Mouse (Mus musculus) frontal cortex, postnatal 10 days (tissue): ENCODE measurements around the gene Eif5b.
"Not testable (repeated sequence)": the region's sequence is repeated elsewhere in the genome, so short reads cannot be mapped to it uniquely, and the experiment has no call there.

Source experiments
- DNase-seq, 2 experiments: peaks; one replicate each; pipeline ENCODE4 v3.0.0; 2022; ENCODE audit warnings: low spot score in 2 of 2, mixed read lengths in 1 of 2

The Eif5b gene

DNA sequence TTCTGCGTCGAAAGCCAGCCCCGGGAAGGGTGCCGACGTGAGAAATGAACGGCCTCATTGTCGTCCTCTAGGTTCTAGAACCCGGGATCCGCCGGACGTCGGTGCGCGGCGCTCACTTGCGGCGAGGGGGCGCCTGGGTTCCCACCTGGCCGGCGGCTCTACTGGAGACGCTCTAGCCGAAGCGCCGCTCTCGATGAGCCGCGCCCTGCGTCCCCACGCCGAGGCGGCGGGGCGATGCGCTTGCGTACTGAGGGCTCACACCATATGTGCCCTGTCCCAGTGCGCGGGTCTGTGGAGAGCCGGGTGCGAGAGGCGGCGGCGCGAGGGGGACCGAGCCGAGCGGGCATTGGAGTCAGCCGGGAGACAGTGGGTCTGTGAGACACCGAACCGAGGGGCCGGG, at the start of gene Eif5b, which contains the start of gene Txndc9:
Gene Eif5b (plus strand): TSS at position 144 of the 400 bp plus-strand sequence.
Gene Txndc9 (minus strand): TSS at position 27 of the 400 bp plus-strand sequence.
- peak; percentile 93 to 95 for DNase-seq

DNA sequence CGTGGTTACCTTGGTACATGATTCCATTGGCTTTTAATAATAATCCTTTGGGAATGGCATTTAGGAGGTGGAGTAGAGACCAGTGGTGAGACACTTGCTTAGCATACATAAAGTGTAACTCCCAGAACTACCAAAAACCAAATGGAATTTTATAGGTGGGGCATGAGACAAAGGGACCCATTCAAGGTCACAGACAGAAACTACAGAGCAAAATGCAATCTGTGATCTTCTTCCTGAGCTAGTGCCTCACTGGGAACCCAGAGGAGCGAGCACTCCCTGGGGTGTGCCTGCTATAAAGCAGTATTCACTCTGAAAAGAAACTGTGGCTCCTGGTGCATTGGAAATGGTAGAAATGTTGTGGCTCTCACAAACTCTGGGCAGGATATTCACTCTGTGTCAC, 48.9 kb upstream of the Eif5b start:
- DNase-seq: no peak

DNA sequence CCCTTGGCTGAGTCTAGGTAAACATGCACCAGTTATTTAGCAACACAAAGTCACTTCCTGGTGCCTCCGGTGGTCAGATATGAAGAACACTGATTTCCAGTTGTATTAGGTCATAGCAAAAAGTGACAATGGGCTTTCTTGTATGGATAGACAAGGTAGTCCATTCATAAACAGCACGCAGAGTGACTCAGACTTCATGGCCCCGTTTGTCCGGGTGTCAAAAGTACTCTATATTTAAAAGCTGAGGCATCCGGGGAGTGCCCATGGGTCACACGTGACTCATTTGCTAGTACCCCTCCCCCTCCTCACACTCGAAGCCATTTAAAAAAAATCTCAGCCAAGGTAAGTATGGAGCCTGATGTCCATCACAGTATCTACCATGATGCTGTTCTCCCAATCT, 43.0 kb upstream of the Eif5b start:
- DNase-seq: no peak

DNA sequence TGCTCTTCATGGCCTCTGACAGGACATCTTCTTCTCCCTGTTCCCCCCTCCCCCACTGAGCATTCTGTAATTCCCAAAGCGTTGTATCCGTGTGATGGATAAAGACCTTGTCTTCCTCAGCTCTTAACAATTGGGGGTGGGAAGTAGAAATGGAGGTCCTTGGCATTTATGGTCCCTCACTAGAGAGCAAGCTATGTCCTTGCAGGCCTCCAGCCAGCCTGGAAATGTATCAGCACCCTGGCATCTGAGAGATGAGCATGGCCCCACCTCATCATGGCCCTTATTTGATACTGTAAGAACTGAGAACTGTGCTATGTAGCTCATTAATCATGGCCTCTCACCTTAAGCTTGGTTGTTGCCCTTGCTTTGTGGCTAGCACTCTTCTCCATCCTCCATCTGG, 42.6 kb upstream of the Eif5b start:
- DNase-seq: no peak

DNA sequence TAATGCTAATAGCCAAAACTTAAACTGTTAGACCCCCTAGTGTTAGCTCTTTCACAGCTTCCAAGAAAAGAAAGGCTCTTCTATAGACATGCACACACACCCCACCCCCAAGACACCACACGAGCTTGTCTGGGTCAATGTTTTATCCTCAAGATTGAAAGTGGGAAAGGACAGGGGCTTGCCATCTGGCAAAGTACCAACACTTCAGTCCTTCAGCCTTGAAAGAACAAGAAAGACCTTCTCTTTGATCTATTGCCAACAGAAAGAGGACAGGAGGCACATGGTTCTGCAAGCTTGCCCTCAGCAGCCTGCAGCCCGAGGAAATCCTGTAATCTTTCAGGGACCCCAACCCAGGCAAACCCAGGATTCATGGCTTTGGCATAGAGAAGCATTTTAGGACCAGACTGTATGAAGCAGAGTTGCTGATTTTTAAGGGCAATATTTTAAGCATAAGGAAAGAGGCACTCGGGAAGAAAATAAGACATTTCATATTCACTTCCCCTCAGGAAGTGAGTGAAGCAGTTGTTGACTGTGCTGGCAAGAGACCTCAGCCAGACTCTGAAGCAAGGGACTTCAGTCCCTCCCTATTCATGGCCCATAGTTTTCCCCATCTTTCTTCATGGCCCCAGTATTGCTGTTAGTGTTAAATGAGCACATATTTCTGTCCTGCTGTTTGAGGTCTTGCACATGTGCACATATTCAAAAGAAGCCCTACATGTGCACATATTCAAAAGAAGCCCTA, 40.9 kb upstream of the Eif5b start:
- DNase-seq: peak; percentile 22 to 55

DNA sequence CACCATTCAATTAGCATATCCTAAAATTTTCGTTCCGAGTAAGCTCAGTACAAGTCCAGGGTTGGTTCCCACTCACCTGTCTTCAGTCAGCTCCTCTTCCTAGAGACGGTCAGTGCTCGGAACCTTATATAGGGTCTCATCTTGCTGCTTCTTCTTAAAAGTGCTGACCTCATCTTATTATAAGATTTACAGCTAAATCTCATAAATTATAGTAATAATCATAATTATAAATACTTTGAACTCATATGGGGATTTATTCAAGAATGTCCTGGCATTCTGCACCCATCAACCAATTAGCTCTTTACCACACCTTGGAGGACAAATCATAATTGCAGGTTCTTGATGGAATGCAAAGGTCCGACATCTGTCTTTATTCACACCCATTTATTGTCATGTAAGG, 40.2 kb upstream of the Eif5b start, which contains the start of gene Lyg1:
Gene Lyg1 (minus strand): TSS at position 101 of the 400 bp plus-strand sequence.
- no peak for DNase-seq

DNA sequence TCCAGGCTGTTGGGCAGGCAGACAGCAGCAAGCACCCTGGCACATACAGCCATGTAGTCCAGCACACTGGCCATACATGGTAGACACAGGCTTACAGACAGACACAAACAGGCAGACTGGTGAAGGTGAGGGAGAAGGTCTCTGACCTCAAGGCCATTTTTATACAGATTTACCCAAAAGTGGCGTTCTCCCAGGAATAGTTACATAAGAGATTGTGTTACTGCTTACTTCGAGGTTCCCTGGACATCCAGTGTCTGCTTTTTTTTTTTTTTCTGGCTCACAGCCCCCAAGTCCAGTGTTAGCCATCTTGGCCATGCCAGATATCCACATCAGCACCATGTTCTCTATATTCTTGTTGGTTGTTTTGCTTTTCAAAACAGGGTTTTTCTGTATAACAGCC, 39.3 kb upstream of the Eif5b start:
- no peak for DNase-seq

DNA sequence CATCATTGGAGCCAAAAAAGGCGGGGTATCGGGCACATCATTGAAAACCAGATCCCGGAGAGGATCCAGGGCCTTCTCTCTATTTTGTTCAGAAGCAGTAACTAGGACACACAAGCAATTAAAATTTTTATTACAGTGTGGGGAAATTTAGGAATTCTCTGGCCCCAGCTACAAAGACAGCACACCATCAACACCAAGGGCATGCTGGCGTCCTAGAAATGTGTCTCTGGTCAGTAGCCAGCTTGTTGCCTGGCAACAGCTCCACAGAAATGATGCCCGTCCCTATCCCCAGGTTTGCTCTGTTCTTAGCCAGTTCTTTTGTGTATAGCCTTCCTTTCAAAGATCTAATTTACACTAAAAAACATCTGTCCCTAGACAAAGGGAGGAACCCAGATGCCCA, 38.3 kb upstream of the Eif5b start:
- peak; percentile 21 to 30 for DNase-seq

DNA sequence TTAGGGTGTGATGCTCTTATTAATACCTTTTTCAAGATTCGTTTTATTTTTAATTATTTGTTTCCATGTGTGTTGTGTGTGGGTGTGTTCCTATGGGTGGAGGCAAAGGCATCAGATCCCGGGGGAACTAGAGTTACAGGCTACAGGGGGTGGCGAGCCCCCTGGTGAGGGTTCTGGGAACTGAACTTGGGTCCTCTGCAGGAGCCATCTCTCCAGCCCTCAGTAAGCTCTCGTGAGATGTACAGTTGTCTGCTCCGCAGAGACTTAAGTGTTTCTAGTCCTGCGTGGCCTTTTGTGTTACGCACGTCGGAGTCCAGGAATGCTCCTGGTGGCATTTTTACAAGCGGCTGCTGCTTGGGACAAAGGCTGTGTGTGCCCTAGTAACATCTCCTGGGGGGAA, 32.2 kb upstream of the Eif5b start:
- DNase-seq: no peak

DNA sequence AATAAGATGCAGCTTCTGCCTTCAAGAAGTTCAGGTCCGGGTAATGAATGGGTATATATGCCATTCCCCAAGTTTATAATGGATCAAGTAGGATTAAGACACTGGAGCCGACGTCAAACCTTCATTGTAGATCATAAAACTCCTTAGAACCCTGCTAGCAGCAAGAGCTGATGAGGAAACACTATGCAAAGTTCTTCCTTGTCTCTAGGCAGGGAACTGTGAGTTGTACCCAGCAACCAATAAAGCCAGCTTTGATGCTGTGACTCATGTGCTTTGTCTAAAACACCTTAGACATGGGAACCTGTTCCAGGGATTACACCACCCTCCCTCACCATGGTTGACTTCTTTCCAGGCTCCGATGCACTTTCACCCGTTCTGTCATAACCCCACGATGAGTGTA, 29.1 kb upstream of the Eif5b start:
- DNase-seq: no peak

DNA sequence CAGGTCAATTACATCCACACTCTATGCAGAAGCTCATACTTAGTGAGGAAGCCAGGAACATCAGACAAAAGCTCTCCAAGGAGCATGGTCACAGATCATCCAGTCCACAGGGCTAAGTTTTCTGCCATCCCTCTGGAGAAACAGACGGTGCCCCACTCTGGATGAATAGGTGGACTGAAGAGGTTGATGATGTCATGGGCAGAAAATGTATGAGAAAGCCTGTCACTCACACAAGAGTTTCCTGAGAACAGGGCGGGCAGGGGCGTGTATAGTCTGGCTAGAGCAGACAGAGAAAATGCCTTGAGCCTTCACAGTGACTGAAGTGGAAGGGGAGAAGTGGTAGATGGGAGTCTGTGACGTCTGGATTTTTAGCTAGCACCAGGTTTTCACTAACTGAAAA, 26.3 kb upstream of the Eif5b start:
- no peak for DNase-seq

DNA sequence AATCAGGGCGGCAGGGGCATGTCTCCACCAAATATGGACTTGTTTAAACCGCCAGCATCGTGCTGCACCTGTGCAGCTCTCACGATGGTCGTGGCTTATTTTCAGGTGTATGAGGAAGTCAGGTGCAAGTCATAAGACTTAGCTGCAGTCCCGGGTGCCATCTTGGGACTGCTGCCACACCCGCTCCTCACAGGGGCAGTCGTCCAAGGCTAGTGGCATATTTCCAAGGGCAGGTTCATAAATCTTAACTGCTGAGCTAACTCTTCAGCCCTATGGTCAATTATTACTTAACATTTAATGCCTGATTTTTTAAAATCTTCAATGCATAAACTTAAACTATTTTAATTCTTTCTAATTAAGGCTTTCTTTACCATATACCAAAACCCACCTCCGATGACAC, 21.1 kb upstream of the Eif5b start:
- not testable (repeated sequence) for DNase-seq

DNA sequence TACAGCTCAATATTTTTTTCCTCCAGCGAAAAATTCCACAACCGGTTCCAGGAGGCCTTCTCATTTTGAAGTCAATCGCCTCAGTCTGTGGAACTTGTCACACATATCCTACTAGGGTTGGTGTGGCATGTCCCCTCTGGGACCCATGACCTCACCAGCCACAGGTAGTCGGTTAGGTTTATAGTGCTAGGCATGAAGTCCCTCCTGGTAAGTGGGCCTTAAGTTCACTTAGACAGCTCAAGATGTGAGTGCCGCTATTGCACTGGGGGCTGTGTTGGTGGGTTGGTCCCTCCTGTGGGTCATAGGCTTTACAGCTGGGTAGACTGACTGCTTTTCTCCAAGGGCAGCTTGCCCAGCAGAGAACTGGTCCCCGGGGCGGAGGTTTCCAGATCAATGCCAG, 20.5 kb upstream of the Eif5b start:
- DNase-seq: no peak

DNA sequence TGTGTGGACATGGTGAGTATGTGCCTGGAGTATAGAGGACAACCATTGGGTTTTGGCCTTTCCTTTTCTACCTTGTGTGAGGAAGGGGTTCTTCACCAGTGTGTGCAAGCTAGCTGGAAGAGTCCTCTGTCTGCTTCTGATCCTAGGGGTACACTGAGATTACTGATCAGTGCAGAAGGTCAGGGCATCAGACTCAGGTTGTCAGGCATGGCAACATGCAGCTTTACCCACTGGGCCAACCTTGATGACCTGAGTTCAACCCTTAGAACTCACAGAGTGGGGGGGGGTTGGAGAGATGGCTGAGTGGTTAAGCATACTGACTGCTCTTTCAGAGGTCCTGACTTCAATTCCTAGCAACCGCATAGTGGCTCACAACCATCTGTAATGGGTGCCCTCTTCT, 13.5 kb upstream of the Eif5b start:
- DNase-seq: no peak

DNA sequence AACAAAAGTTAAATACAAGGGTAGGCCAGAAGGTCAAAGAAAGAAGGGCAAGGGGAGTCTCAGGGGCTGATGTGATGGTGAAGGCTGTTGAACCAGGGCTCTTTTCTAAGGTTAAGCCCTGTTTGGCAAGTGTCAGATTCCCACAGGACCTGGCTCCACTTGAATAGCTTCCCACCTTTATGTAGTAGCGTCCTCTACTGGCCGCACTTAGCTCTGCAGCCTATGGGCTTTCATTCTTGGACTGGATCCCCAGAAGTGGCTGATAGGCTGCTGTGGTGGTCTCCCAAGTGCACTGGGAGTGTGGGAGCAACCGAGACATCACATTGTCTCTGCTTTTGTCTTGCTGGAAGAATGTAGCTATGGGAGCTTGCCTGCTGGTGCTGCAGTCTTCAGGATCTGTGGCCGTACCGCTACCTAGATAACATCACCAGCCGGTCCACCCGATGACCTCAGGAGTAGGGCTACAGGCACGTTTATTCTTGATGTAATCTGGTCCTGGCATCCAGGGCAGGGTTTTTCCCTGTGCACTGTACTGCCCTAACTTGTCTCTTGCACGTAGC, 12.0 kb upstream of the Eif5b start:
- DNase-seq: peak in 1 of 2 experiments; percentile 44

DNA sequence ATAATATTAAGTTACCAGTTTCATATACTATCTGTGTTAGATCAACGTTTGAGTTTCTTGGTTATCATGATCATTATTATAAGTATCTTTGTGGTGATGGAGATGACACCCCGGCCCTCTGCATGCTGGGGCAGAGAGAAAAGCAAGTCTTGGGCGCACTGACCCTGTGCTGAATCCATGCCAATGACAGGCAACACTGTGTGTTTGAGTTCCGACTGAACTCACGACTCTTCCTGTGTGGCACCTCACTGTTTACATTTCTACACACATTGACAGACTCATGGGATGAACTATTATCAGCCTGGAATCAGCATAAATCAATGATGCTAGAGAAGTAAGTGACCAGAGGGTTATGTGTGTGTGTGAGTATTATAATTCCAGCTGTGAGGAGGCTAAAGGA, 10.0 kb upstream of the Eif5b start:
- no peak for DNase-seq

DNA sequence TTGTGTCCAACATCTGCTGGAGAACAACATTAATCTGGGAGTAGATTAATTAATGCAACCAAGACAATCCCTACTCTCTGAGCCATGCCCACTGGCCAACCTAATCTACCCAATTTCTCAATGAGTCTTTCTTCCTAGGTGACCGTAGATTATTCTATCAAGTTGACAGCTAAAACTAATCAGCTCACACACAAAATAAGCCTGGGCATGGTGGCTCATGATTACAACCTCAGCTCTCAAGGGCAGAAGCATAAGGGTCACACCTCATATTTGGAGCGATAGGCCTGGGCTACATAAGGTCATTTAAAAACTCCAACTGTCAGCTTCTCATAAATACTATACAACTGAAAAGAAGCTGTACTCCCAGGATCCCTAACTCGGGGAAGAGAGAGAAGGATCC, 1.6 kb upstream of the Eif5b start:
- DNase-seq: no peak

DNA sequence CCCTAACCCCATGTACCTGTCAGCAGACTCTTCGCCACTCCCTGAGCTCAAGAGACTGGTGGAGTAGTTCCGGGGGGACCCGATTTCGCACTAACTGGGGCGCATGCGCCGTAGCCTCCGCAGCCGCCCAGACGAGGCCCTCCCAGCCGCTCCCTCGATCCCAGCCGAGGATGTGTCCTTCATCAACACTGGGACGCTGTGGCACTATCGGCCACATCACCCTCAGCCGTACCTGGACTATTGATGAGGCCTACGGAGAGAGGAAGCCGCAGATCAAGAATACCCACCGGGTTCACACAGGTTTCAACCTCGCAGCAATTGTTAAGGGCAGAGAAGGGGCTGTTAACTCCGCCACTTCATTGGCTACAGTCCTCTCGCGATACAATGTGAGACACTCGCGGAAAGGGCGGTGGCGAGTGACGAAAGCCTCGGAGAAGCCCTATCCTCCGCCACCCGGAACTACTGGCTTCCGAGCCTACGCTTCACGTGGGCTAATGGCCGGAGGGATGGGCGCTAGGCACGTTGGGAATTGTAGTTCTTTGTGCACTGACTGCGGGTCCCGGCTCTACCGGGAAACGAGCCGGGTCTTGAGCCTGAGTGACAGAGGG, 829 bp upstream of the Eif5b start:
- peak; percentile 98 for DNase-seq

DNA sequence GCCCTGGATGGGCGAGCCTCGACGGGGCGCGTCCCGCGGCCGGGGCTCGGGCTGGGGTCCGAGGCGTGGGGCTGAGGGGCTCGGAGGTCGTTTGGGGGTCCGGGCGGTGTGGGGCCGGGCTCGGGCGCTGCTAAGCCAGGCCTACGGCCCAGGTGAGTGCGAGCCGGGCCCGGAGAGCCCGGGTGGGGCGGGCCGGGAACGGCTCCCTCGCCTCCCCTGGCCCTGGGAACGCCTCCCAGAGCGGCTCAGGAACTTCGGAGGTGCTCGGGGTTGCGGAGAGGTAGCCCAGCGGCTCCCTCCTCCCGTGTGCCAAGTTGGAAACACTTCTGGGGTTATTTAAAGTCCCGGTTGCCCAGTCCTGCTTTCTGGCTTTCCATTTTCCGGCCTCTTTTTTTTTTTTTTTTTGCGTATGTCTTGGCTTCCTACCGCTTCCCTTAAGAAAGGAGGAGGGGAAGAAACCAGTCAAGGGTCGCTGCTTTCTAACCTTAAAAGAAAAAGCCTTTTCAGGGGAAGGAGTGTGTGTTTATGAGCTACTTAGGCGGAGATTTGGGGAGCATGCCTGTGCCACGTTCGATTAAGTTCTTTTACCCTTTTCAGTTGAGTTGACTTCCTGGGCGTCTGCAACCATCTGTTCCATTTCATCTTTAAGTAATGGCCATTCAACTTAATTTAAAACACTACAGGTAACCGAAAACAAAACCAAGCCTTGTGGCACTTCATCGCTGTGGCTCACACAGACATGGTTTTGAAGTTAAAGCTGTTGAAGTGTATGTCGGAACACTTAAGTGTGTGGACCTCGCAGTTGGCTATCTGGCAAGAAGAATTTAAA, 775 bp downstream of the Eif5b start:
- no peak for DNase-seq

DNA sequence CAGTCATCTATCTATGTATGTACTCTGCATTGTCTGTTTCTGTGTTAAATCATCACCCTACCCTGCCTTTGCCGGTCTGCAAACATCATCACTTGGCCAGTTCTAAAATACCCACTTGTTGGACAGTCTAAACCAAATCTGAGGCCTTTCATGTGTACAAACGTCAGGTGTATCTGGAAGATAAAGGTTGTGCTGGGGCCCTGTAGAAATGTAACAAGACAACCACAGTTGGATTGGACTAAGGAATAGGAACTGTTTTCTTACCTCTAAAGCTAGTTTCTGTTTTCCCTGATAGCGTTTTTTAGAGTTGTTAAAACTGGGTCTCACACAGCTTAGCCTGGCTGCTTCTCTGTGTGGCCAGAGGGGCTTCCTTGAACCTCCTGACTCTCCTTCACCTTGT, 1.7 kb downstream of the Eif5b start:
- no peak for DNase-seq

DNA sequence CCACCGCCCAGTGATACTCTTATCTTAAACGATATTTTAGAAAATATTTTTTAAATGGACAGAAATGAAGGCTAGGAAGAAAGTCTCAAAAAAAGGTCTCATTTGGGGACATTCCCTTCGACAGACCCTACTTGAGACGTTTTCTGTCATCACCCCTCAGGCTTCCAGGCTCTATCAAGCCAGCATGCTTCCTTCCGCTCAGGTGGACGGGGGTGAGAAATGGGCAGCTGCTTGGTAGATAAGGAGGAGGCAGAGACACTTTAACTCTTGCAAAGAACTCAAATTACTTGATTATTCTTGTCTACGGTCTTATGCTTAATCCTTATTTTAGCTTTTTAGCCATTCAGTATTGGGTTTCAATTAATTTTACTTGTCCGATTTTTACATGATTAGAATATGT, 3.0 kb downstream of the Eif5b start:
- DNase-seq: no peak

DNA sequence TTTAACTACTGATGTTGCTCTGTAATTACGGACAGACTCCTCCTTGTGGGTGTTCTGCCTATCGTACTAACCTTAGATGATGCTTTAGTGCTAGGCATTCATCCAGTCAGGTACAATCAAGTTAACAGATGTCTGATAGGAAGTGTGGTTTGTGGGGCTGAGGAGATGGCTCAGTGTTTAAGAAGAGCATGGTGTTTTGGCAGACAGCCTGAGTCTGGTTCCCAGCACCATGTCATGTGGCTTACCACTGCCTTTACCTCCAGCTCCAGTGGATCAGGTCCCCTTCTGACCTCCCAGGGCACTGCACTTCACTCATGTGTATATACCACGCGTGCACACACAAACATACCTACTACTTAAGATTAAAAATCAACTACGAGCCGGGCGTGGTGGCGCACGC, 4.1 kb downstream of the Eif5b start:
- no peak for DNase-seq
